Mouse (Mus musculus) heart, postnatal 4 days (tissue): ENCODE results near the gene Slbp. TPM values are rescaled to one million over a fixed set of nuclear protein-coding genes. Genes with fewer than 3 reads are reported as not detected.

Experiments
- DNase-seq: peaks from one replicate; pipeline ENCODE4 v3.0.0; 2021
- total RNA-seq, 2 experiments: library from RNA; stranded (reverse); gene quantifications; 2 replicates each; pipeline ENCODE4 v1.2.3; 2021

Gene Slbp
- total RNA-seq, 2 experiments from 2014 or later: 33.4 to 41.5 TPM

GRCm38 (mm10) chr5:33681044-33681443 lies 28.7 kb upstream of the Slbp start:
- DNase-seq: no peak

- DNase-seq: no peak
Observed at GRCm38 (mm10) chr5:33678244-33678643, 25.9 kb upstream of the Slbp start.

GRCm38 (mm10) chr5:33675964-33676363 lies 23.6 kb upstream of the Slbp start:
- DNase-seq: peak; percentile 61

GRCm38 (mm10) chr5:33674439-33674838 lies 22.1 kb upstream of the Slbp start:
- no peak for DNase-seq

GRCm38 (mm10) chr5:33671659-33672058 lies 19.3 kb upstream of the Slbp start:
- no peak for DNase-seq

GRCm38 (mm10) chr5:33668223-33668622 lies 15.8 kb upstream of the Slbp start:
- DNase-seq: peak; percentile 49

GRCm38 (mm10) chr5:33658664-33659050 lies 6.3 kb upstream of the Slbp start:
- no peak for DNase-seq

GRCm38 (mm10) chr5:33657787-33658663 lies 5.7 kb upstream of the Slbp start, which contains the start of the genes Tacc3 and Tmem129:
TSS of gene Tacc3 (plus strand) at chr5:33658128.
TSS of gene Tmem129 (minus strand) at chr5:33658416.
- DNase-seq: peak; percentile 97

GRCm38 (mm10) chr5:33657251-33657786 lies 4.9 kb upstream of the Slbp start:
- no peak for DNase-seq

- no peak for DNase-seq
Observed at GRCm38 (mm10) chr5:33656739-33657138, 4.4 kb upstream of the Slbp start.

- no peak for DNase-seq
Observed at GRCm38 (mm10) chr5:33655251-33655840, 3.0 kb upstream of the Slbp start.

GRCm38 (mm10) chr5:33654424-33654823 lies 2.0 kb upstream of the Slbp start:
- no peak for DNase-seq

- DNase-seq: no peak
Observed at GRCm38 (mm10) chr5:33652783-33653173, 404 bp upstream of the Slbp start.

- no peak for DNase-seq
Observed at GRCm38 (mm10) chr5:33651541-33651920, 843 bp downstream of the Slbp start.

GRCm38 (mm10) chr5:33651017-33651416 lies 1.4 kb downstream of the Slbp start:
- DNase-seq: no peak

- DNase-seq: peak; percentile 66
Observed at GRCm38 (mm10) chr5:33640652-33641051, 11.7 kb downstream of the Slbp start.

GRCm38 (mm10) chr5:33638826-33639225 lies 13.5 kb downstream of the Slbp start:
- DNase-seq: no peak

GRCm38 (mm10) chr5:33637606-33638350 lies 14.6 kb downstream of the Slbp start:
- no peak for DNase-seq

GRCm38 (mm10) chr5:33635361-33635760 lies 17.0 kb downstream of the Slbp start:
- DNase-seq: no peak

GRCm38 (mm10) chr5:33632526-33632925 lies 19.8 kb downstream of the Slbp start:
- DNase-seq: no peak

GRCm38 (mm10) chr5:33630615-33631014 lies 21.8 kb downstream of the Slbp start:
- DNase-seq: no peak

GRCm38 (mm10) chr5:33630061-33630460 lies 22.3 kb downstream of the Slbp start:
- DNase-seq: no peak
